Mouse (Mus musculus) limb, embryonic 10.5 days (tissue): ENCODE measurements around the gene Cdc42ep4. TPM values are rescaled to one million over a fixed set of nuclear protein-coding genes. Genes with fewer than 3 reads are reported as not detected.

Experiments
- DNase-seq: peaks from one replicate; pipeline ENCODE4 v3.0.0-alpha.2; 2017; ENCODE audit warnings: low spot score
- H3K27ac ChIP-seq: fragments of 300-500 bp; sonication (generic); 2 replicates; pipeline ENCODE4 v1.5.1; 2016; ENCODE audit warnings: mild to moderate bottlenecking
- H3K27me3 ChIP-seq: fragments of 300-500 bp; sonication (generic); 2 replicates; pipeline ENCODE4 v1.6.1; 2016; ENCODE audit warnings: low read depth, mild to moderate bottlenecking; ENCODE audit not compliant: poor library complexity, severe bottlenecking
- H3K36me3 ChIP-seq: fragments of 300-500 bp; sonication (generic); 2 replicates; pipeline ENCODE4 v1.6.1; 2016; ENCODE audit warnings: mild to moderate bottlenecking, moderate library complexity
- H3K4me1 ChIP-seq: fragments of 300-500 bp; sonication (generic); 2 replicates; pipeline ENCODE4 v1.6.1; 2016
- H3K4me3 ChIP-seq: fragments of 300-500 bp; sonication (generic); 2 replicates; pipeline ENCODE4 v1.5.1; 2016; ENCODE audit warnings: mild to moderate bottlenecking, moderate library complexity
- H3K9me3 ChIP-seq: fragments of 300-500 bp; sonication (generic); replicated peaks from 2 replicates; pipeline ENCODE4 v1.6.1; 2016; ENCODE audit warnings: mild to moderate bottlenecking
- WGBS: fragments of 180-500 bp; shearing (Covaris S2); methylation state at CpG from one replicate; pipeline ENCODE4 v1.1.7; 2016; 5-methylcytosine and 5-hydroxymethylcytosine counted together
- polyA plus RNA-seq: library from polyadenylated mRNA; unstranded; fragments of >200 nt; fragmentation: Nextera tagmentation; extraction: Ambion mirVana; gene quantifications from 2 replicates; pipeline ENCODE4 v1.2.1, GENCODE M21; 2016

Gene Cdc42ep4
- polyA plus RNA-seq, 1 experiment from 2014 or later = 130 TPM

DNA sequence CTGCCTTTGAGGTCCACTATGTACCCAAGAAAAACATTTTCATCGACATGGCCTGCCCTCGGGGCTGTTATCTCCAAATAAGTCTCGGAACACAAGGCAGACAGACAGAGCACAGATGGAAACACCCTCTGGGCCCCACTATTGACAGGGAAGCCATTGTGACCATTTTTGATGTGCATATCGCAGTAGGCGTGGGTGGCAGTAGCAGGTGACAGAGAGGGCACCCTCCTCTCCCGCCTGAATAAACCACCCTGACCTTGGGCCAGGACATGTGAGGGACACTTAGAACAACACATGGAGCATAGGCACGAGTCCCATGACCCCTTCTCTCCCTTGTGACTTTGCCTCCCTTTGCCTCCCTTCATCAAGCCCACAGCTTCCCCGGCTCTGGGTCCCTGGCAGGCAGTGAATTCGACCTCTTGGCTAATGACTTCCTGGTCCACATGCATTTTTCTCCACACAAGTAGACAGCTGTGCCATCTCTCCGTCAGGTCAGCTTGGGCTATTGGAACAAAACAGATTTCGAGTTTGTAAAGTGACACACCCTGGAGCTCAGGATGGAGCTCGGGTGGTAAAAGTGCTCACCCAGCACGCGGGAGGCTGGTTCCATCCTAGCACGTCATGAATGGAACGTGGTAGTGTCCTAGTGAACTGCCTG, 33.8 kb downstream of the Cdc42ep4 start:
- Histone ChIP-seq H3K4me3 (no peak overlapping the region), H3K4me1 (peaks cover 14% of the 10 kb centered on the region; the same call in 1 of the 2 replicates), H3K27me3 (no peaks in the 10 kb centered on the region), H3K27ac (peak overlapping the region; percentile 8; the same call in 1 of the 2 replicates), H3K36me3 (no peaks in the 10 kb centered on the region), H3K9me3 (no peaks in the 10 kb centered on the region)
- no peak for DNase-seq
- WGBS = 79% methylated on average over 16 of the region's 16 CpGs

- peaks cover 15% of the 10 kb centered on the region; the same call in 1 of the 2 replicates for H3K4me1 ChIP-seq
- H3K36me3 ChIP-seq = no peaks in the 10 kb centered on the region
- H3K27ac ChIP-seq = no peak overlapping the region
- H3K9me3 ChIP-seq = no peaks in the 10 kb centered on the region
- no peak for DNase-seq
- H3K27me3 ChIP-seq = no peaks in the 10 kb centered on the region
- no peak overlapping the region for H3K4me3 ChIP-seq
- 94% methylated on average over 2 of the region's 2 CpGs for WGBS
These were observed 35.5 kb downstream of the Cdc42ep4 start for GRCm38 (mm10) chr11:113716132-113716531.

DNA sequence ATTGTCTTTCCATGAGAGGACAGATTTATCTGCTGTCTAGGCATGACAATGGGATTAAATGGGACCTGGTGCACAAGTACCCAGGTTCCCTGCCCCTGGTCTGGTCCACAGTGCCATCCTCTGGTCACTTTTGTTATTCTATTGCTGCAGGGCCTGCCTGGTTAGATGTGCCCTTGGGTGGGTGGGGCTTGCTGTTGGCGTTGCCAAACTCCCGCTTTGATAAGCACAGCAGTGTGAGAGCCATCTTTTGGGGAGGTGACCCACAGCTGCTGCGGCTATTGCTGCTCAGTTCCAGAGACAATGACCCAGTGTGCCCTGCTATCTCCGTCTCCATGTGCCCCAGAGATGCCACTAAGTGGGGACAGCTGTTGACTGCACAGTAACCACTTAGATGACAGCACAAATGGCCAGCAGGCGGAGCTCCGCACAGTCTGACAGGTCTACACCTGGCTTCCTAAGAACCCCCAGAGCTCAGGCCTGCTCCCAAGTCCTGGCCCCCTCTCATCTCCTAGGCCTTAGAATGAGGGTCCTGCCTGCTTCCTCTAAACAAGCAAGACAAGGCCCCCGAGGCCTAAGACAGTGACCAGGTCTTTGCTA, 36.5 kb downstream of the Cdc42ep4 start:
- 65% methylated on average over 7 of the region's 7 CpGs for WGBS
- DNase-seq = no peak
- H3K4me3 ChIP-seq = no peak overlapping the region
- H3K4me1 ChIP-seq = peaks cover 24% of the 10 kb centered on the region
- H3K27ac ChIP-seq = no peak overlapping the region
- H3K9me3 ChIP-seq = no peaks in the 10 kb centered on the region
- no peaks in the 10 kb centered on the region for H3K36me3 ChIP-seq
- no peaks in the 10 kb centered on the region for H3K27me3 ChIP-seq

GRCm38 (mm10) chr11:113711061-113711460, 40.6 kb downstream of the Cdc42ep4 start:
- no peaks in the 10 kb centered on the region for H3K9me3 ChIP-seq
- H3K27me3 ChIP-seq = peaks cover 21% of the 10 kb centered on the region
- WGBS = 68% methylated on average over 1 of the region's 1 CpGs
- H3K4me3 ChIP-seq = 0 out of 2 replicates have a peak overlapping the region, but pooled peaks have one; percentile 18
- no peak for DNase-seq
- H3K36me3 ChIP-seq = peaks cover 13% of the 10 kb centered on the region
- H3K27ac ChIP-seq = peak overlapping the region; percentile 80
- peaks cover 36% of the 10 kb centered on the region for H3K4me1 ChIP-seq

GRCm38 (mm10) chr11:113710257-113710777, 41.4 kb downstream of the Cdc42ep4 start:
- Histone ChIP-seq H3K4me3 (peak overlapping the region; percentile 18), H3K9me3 (no peaks in the 10 kb centered on the region), H3K27ac (peak overlapping the region; percentile 80), H3K4me1 (peaks cover 35% of the 10 kb centered on the region), H3K36me3 (peaks cover 13% of the 10 kb centered on the region), H3K27me3 (peaks cover 21% of the 10 kb centered on the region)
- 5% methylated on average over 10 of the region's 10 CpGs for WGBS
- DNase-seq = peak; percentile 56

DNA sequence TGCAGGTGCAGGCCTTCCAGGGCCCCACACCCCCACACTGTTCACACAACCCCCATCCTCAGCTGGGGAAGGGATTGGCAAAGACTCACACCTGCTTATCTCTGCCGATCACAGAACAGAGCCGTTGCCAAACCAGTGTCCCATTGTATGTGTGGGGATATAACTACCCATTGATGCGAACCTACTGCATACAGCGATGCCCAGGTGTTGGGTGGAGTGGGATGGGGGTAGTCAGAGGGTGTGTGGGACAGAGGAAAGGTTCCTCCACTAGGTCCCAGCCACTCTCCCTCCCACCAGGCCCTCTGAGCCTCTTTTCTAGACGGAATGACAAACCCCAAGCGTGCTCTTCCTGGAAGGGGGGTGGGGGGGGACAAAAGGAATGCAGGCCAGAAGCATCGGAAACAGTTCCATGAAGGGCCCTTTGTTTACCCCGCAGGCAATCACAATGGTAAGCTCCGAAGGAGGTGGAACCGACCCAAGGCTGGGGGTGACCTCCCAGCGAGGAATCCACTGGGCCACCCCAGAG, 41.9 kb downstream of the Cdc42ep4 start, which contains the start of gene Cpsf4l:
Gene Cpsf4l, minus strand, starts transcription at position 287 of the 526 bp plus-strand sequence.
- Histone ChIP-seq H3K9me3 (no peaks in the 10 kb centered on the region), H3K4me1 (peaks cover 31% of the 10 kb centered on the region), H3K27me3 (peaks cover 21% of the 10 kb centered on the region), H3K36me3 (peaks cover 13% of the 10 kb centered on the region), H3K27ac (peak within 1 kb of the TSS; percentile 80), H3K4me3 (peak within 1 kb of the TSS; percentile 28)
- peak; percentile 57 for DNase-seq
- WGBS = 10% methylated on average over 11 of the region's 11 CpGs

- DNase-seq = peak; percentile 49
- H3K4me3 ChIP-seq = peak overlapping the region; percentile 28
- peak overlapping the region; percentile 80 for H3K27ac ChIP-seq
These were observed 42.4 kb downstream of the Cdc42ep4 start for GRCm38 (mm10) chr11:113709272-113709671.

DNA sequence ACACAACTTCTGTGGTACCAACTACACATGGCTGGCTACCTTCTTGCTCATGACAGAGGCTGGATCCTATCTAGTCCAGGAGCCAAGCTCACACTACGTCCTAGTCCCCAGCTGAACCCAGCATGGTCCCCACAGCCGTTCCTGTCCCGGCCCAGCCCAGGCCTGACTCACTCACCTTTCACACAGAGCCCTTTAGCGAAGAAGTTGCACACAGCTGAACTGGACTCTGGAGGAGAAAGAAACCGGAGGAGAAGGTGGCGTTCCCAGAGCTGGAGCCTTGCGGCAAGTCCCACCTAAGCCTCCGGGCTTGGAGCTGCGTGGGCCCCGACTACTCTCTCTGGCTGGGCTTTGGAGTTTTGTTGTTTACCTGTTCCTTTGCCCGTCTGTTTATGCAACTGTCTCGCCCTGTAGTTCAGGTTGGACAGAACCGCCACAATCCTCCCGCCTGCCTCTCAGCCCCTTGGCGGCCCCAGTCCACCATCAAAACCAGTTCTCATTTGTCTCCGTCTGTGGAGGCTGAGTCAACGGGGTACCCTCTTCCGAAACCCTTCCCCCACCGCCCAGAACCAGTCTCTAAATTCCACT, 43.0 kb downstream of the Cdc42ep4 start:
- Histone ChIP-seq H3K9me3 (no peaks in the 10 kb centered on the region), H3K4me1 (peaks cover 31% of the 10 kb centered on the region), H3K36me3 (peaks cover 13% of the 10 kb centered on the region), H3K27ac (peak overlapping the region; percentile 80; the same call in 1 of the 2 replicates), H3K27me3 (peaks cover 21% of the 10 kb centered on the region), H3K4me3 (peak overlapping the region; percentile 28; the same call in 1 of the 2 replicates)
- WGBS = 43% methylated on average over 19 of the region's 19 CpGs
- DNase-seq = no peak

More at GRCm38 (mm10) chr11:113709272-113709671, 42.4 kb downstream of the Cdc42ep4 start:
- WGBS = 9% methylated on average over 15 of the region's 15 CpGs
- Histone ChIP-seq H3K36me3 (peaks cover 13% of the 10 kb centered on the region), H3K9me3 (no peaks in the 10 kb centered on the region), H3K4me1 (peaks cover 30% of the 10 kb centered on the region), H3K27me3 (peaks cover 21% of the 10 kb centered on the region)

- H3K4me1 ChIP-seq = peaks cover 30% of the 10 kb centered on the region
- peaks cover 21% of the 10 kb centered on the region for H3K27me3 ChIP-seq
- no peak overlapping the region for H3K27ac ChIP-seq
- 83% methylated on average over 15 of the region's 15 CpGs for WGBS
- peaks cover 13% of the 10 kb centered on the region for H3K36me3 ChIP-seq
- no peak for DNase-seq
- H3K4me3 ChIP-seq = no peak overlapping the region
- H3K9me3 ChIP-seq = no peaks in the 10 kb centered on the region
These were observed 45.6 kb downstream of the Cdc42ep4 start for GRCm38 (mm10) chr11:113705966-113706652.

GRCm38 (mm10) chr11:113703758-113704157, 47.9 kb downstream of the Cdc42ep4 start:
- H3K4me1 ChIP-seq = peaks cover 6% of the 10 kb centered on the region
- H3K36me3 ChIP-seq = peaks cover 22% of the 10 kb centered on the region
- H3K9me3 ChIP-seq = no peaks in the 10 kb centered on the region
- H3K27me3 ChIP-seq = peaks cover 10% of the 10 kb centered on the region
- 56% methylated on average over 5 of the region's 5 CpGs for WGBS
- peak; percentile 87 for DNase-seq
- no peak overlapping the region for H3K4me3 ChIP-seq
- H3K27ac ChIP-seq = no peak overlapping the region

DNA sequence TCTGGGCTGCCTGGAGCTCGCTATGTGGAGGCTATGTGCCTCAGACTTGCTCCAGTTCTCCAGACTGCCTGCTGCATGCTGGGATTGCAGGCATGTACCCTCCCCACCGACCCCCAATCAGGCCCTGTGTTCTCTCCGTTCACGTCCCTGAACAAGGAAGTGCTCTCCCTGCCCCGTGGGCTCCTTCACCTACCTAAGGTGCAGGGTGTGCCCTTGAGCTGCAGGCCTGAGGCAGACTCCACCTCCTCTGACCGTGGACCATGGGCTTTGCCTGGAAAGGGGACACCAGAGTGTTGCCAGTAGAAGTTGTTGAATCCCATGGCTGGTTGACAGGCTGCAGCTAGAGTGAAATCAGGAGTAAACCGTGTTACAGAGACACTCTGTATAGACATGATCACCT, 52.0 kb downstream of the Cdc42ep4 start:
- Histone ChIP-seq H3K27me3 (no peaks in the 10 kb centered on the region), H3K36me3 (peaks cover 49% of the 10 kb centered on the region), H3K27ac (no peak overlapping the region), H3K4me3 (no peak overlapping the region), H3K4me1 (0 out of 2 replicates have a peak, but pooled peaks cover 3% of the 10 kb centered on the region), H3K9me3 (no peaks in the 10 kb centered on the region)
- WGBS = 88% methylated on average over 7 of the region's 7 CpGs
- no peak for DNase-seq

DNA sequence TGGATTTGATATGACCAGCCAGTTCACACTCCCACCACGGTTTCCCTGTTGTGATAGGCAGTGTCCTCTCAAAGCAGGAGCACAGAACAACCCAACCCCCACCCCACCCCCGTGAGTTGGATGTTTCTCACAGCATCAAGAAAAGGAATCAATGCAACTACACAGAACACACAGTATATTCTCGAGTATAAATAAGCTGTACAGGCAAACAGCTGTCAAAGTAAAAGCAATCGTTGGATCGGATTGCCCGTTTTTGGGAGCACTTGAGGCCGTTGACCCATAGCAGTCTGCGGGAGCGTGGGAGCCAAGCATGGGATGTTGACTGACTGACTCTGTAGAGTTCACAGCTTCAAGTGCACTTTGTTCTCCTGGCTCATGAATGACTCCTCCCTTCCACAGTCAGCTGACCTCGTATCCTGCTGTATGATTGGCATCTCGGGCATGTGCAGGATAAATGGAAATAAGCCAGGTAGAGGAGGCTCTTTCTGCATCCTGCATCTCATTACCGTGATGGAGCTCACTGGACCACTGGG, 53.6 kb downstream of the Cdc42ep4 start:
- no peak overlapping the region for H3K27ac ChIP-seq
- WGBS = 93% methylated on average over 12 of the region's 12 CpGs
- no peak overlapping the region for H3K4me3 ChIP-seq
- H3K4me1 ChIP-seq = no peaks in the 10 kb centered on the region
- H3K36me3 ChIP-seq = peaks cover 64% of the 10 kb centered on the region
- no peaks in the 10 kb centered on the region for H3K9me3 ChIP-seq
- no peaks in the 10 kb centered on the region for H3K27me3 ChIP-seq
- DNase-seq = no peak
